Mouse (Mus musculus) hindbrain, embryonic 15.5 days (tissue): ENCODE measurements around the gene Myocos. TPM values are rescaled to one million over a fixed set of nuclear protein-coding genes. Genes with fewer than 3 reads are reported as not detected.
A peak's percentile ranks its signal among the peaks of the same experiment; 100 is the strongest.
"Not testable (repeated sequence)": the region's sequence is repeated elsewhere in the genome, so short reads cannot be mapped to it uniquely, and the experiment has no call there.

Experiments used
- ATAC-seq: fragments of 200-750 bp; cut with Nextera tagmentation; 2 replicates; pipeline ENCODE4 v1.8.0; 2017; ENCODE audit warnings: low read depth, moderate number of reproducible peaks, moderate TSS enrichment; ENCODE audit not compliant: low FRiP score
- H3K27ac ChIP-seq: fragments of 300-500 bp; sonication (generic); replicated peaks from 2 replicates; pipeline ENCODE4 v1.5.1; 2015; ENCODE audit warnings: mild to moderate bottlenecking, inconsistent platforms
- H3K27me3 ChIP-seq: fragments of 300-500 bp; sonication (generic); 2 replicates; pipeline ENCODE4 v1.6.1; 2015; ENCODE audit warnings: control low read depth, inconsistent platforms
- H3K36me3 ChIP-seq: fragments of 300-500 bp; sonication (generic); 2 replicates; pipeline ENCODE4 v1.6.1; 2015; ENCODE audit warnings: control low read depth, inconsistent platforms
- H3K4me1 ChIP-seq: fragments of 300-500 bp; sonication (generic); replicated peaks from 2 replicates; pipeline ENCODE4 v1.6.1; 2015; ENCODE audit warnings: control low read depth, inconsistent platforms
- H3K4me2 ChIP-seq: fragments of 300-500 bp; sonication (generic); 2 replicates; pipeline ENCODE4 v1.6.1; 2015; ENCODE audit warnings: moderate library complexity, mild to moderate bottlenecking, inconsistent platforms
- H3K4me3 ChIP-seq: fragments of 300-500 bp; sonication (generic); 2 replicates; pipeline ENCODE4 v1.5.1; 2015; ENCODE audit warnings: mild to moderate bottlenecking, inconsistent platforms
- H3K9ac ChIP-seq: fragments of 300-500 bp; sonication (generic); 2 replicates; pipeline ENCODE4 v1.6.1; 2015; ENCODE audit warnings: inconsistent platforms
- H3K9me3 ChIP-seq: fragments of 300-500 bp; sonication (generic); 2 replicates; pipeline ENCODE4 v1.6.1; 2016; ENCODE audit warnings: control low read depth, inconsistent platforms
- WGBS: fragments of 180-500 bp; shearing (Covaris S2); methylation state at CpG from one replicate; pipeline ENCODE4 v1.1.7; 2015; 5-methylcytosine and 5-hydroxymethylcytosine counted together
- polyA plus RNA-seq: library from polyadenylated mRNA; unstranded; fragments of >200 nt; fragmentation: Nextera tagmentation; extraction: Ambion mirVana; gene quantifications from 2 replicates; pipeline ENCODE4 v1.2.1, GENCODE M21; 2015

Myocos gene
- polyA plus RNA-seq, 1 experiment from 2014 or later: not detected

DNA sequence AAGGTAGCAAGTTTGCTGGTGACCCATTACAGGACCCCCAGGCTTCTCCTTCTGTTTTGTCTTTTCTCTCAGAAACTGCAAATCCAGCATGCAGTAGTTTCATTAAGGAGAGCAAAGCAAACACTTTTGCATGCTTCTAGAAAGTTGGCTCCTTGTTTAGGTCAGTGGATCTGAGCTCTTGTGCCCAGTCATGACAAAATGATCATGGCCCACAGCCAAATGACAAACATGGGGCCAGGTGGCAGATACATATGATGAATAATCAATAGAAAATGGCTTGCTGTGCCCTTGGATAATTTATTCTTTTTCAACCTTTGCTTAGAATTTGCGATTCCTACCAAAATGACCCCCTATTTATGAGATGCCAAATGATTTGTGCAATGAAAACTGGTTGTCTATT, 18.2 kb downstream of the Myocos start:
- no peak overlapping the region for H3K4me2 ChIP-seq
- H3K4me3 ChIP-seq: no peak overlapping the region
- no peak overlapping the region for H3K27ac ChIP-seq
- H3K9me3 ChIP-seq: no peaks in the 10 kb centered on the region
- no peaks in the 10 kb centered on the region for H3K27me3 ChIP-seq
- no peak overlapping the region for H3K9ac ChIP-seq
- H3K4me1 ChIP-seq: no peaks in the 10 kb centered on the region
- no peak for ATAC-seq
- WGBS: 73% methylated on average over 1 of the region's 1 CpGs
- no peaks in the 10 kb centered on the region for H3K36me3 ChIP-seq

DNA sequence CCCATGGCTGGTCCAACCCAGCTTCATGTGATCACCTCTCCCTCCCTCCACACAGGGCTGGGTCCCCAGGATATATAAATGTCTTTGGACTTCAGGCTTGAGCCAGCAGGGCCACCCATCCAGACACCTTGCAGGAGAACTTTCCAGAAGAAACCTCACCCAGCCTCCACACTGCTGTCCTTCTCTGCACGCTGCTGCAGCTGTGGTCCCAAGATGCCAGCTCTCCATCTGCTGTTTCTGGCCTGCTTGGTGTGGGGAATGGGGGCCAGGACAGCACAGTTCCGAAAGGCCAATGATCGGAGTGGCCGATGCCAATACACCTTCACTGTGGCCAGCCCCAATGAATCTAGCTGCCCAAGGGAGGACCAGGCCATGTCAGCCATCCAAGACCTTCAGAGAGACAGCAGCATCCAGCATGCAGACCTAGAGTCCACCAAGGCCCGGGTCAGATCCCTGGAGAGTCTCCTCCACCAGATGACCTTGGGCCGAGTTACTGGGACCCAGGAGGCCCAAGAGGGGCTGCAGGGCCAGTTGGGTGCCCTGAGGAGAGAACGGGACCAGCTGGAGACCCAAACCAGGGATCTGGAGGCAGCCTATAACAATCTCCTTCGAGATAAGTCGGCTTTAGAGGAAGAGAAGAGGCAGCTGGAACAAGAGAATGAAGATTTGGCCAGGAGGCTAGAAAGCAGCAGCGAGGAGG, 18.8 kb downstream of the Myocos start, which contains the start of gene Myoc:
Gene Myoc, plus strand, starts transcription at position 105 of the 700 bp plus-strand sequence.
- Histone ChIP-seq H3K9me3 (no peaks in the 10 kb centered on the region), H3K4me3 (no peak within 1 kb of the TSS), H3K4me1 (no peaks in the 10 kb centered on the region), H3K36me3 (no peaks in the 10 kb centered on the region), H3K27ac (no peak within 1 kb of the TSS), H3K9ac (no peak within 1 kb of the TSS), H3K27me3 (no peaks in the 10 kb centered on the region), H3K4me2 (no peak within 1 kb of the TSS)
- 88% methylated on average over 10 of the region's 10 CpGs for WGBS
- ATAC-seq: no peak

DNA sequence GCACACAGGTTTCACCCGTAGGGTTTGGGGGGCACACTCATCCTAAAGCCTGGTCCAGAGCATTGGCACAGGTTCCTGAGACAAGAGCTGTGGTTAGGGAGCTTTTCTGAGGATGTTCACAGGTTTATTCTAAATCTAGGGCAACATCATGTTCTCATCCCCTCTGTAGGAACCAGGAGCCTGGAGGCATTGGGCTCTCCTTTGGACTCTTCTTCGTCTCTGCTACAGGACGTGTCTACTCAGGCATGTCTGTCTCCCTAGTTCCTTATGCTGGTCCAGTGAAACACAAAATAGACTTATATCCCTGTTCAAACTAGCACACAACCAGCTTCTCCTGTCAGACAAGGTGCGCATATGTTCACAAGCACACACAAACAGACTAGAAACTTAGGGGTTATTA, 19.5 kb downstream of the Myocos start:
- H3K36me3 ChIP-seq: no peaks in the 10 kb centered on the region
- H3K27me3 ChIP-seq: no peaks in the 10 kb centered on the region
- H3K4me1 ChIP-seq: no peaks in the 10 kb centered on the region
- WGBS: 90% methylated on average over 4 of the region's 4 CpGs
- ATAC-seq: no peak
- H3K9me3 ChIP-seq: no peaks in the 10 kb centered on the region
- no peak overlapping the region for H3K4me2 ChIP-seq
- no peak overlapping the region for H3K4me3 ChIP-seq
- no peak overlapping the region for H3K27ac ChIP-seq
- no peak overlapping the region for H3K9ac ChIP-seq

DNA sequence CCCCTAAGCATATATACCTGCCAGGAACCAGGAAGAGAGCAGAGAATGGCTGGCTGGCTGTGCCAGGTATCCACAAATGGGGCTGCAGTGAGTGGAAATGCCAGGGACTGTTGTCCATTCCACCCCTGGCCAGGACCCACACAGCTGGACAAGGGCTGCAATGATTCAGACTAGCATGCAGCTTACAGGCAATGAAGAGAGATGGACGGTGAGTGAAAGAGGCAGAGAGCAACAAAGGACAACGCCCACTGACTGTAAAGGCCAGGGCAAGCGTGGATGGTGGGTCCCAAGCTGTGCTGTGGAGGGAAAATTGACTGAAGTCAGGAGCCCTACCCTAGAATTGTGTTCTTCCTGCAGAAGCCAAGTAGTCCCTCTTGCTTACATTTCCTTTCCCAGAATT, 21.5 kb downstream of the Myocos start:
- Histone ChIP-seq H3K27me3 (no peaks in the 10 kb centered on the region), H3K4me3 (no peak overlapping the region), H3K4me1 (no peaks in the 10 kb centered on the region), H3K36me3 (no peaks in the 10 kb centered on the region), H3K9me3 (no peaks in the 10 kb centered on the region), H3K27ac (no peak overlapping the region), H3K4me2 (no peak overlapping the region), H3K9ac (no peak overlapping the region)
- WGBS: 66% methylated on average over 3 of the region's 3 CpGs
- ATAC-seq: no peak

DNA sequence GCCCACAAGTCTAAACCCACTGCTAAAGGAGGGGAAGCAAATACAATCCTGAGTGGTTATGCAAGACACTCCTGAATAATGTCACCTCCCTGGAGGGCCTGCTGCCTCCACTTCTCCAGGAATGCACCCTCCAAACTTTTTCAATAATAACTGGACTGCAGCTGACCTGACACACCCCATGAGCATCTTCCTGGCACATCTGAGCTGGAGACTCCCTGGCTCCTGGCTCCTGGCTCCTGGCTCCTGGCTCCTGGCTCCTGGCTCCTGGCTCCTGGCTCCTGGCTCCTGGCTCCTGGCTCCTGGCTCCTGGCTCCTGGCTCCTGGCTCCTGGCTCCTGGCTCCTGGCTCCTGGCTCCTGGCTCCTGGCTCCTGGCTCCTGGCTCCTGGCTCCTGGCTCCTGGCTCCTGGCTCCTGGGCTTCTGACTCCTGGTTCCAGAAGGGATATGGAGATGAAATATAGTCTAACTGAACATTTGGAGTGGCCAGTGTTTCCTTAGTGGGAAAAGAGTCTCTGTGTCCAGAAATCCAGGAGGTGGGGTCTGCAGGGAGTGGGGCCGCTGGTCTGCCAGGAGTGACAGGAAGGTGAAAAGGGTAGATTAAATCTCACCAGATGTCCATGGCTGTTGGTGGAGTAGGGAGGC, 22.6 kb downstream of the Myocos start:
- H3K9ac ChIP-seq, H3K36me3 ChIP-seq, ATAC-seq, H3K4me2 ChIP-seq, H3K27me3 ChIP-seq, H3K27ac ChIP-seq, H3K4me1 ChIP-seq, H3K9me3 ChIP-seq, H3K4me3 ChIP-seq: not testable (repeated sequence)
- 72% methylated on average over 1 of the region's 1 CpGs for WGBS

DNA sequence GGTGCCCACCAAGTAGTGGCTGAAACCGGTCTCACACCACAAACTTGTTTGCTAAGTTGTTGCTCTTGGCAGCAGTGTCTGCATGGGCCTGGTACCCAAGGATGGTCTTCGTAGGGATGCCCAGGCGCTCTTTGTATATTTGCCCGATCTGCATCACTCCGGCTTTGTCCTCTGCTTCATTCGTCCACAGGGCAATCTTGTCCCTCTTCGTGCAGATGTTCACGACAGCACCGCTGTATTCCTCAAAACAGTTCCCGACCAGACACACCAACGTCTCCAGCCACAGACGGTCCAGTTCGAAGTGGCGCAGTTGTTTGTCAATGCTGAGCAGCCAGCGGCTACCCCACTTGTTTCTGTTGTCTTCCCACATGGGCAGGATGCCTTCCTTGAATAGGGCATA, 29.7 kb downstream of the Myocos start:
- not testable (repeated sequence) for H3K4me3 ChIP-seq, H3K4me2 ChIP-seq, H3K27ac ChIP-seq, ATAC-seq, H3K36me3 ChIP-seq, H3K9ac ChIP-seq, H3K4me1 ChIP-seq, H3K9me3 ChIP-seq, H3K27me3 ChIP-seq
- WGBS: 95% methylated on average over 15 of the region's 15 CpGs

DNA sequence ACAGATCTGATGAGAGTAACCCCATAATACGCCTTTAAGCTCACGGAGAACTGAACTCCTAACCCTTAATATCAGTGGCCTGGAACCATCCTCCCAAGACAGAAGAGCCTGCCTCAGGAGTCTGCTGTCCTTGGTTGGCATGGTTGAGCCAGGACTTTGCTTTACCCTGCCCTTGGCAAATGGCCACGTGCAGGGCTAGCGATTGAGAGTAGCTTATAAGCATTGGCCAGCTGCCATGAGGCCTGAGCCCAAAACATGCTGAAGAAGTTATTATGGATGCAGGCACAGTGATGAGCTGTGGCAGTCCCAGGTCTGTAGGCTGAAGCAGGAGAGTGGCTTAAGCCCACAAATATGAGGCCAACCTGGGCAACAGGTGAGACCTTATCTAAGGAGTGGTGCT, 30.2 kb downstream of the Myocos start:
- not testable (repeated sequence) for H3K4me2 ChIP-seq, H3K4me3 ChIP-seq, H3K4me1 ChIP-seq, H3K9me3 ChIP-seq, H3K36me3 ChIP-seq, ATAC-seq, H3K27me3 ChIP-seq, H3K27ac ChIP-seq, H3K9ac ChIP-seq
- WGBS: 74% methylated on average over 4 of the region's 4 CpGs

DNA sequence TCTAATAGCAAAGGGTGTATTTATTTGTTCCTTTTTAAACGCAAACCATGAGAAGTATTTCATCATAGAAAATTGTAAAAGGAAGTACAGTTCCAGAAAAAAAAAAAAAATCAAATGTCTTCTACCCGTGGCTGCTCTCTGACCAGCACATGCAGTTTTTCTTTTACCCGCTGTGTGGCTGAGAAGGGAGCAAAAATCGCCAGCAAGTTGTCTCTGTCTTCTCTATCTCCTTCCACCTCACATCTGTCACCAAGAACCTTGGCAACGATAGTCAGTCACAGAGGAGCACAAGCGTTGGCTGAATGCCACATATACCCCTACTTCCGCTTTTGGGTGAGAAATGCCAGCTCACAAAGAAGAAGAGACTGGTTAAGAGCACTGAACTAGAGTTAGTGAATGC, 32.8 kb downstream of the Myocos start:
- Histone ChIP-seq H3K9me3 (no peaks in the 10 kb centered on the region), H3K9ac (no peak overlapping the region), H3K36me3 (no peaks in the 10 kb centered on the region), H3K4me1 (peaks cover 6% of the 10 kb centered on the region; the same call in 1 of the 2 replicates), H3K4me2 (no peak overlapping the region), H3K4me3 (no peak overlapping the region), H3K27ac (no peak overlapping the region), H3K27me3 (no peaks in the 10 kb centered on the region)
- 56% methylated on average over 7 of the region's 7 CpGs for WGBS
- ATAC-seq: no peak

DNA sequence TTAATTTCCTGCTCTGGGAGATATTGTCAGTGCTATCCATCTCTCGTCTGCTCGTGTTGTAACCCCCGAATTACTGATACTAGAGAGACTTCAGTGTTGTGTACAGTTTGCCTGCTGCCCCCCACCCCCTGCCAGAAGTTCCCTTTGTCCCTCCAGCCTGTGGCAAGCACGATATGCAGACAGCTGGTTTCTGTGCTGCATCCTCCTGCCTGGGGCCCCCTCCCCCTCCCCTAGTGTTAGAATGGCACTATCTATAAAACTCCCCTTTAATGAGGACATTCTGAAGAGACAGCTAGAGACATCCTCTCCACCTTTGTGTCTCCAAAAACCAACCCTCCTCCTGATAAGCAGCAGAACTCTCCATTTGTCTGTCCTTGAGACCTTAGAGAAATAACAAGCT, 34.1 kb downstream of the Myocos start:
- no peaks in the 10 kb centered on the region for H3K9me3 ChIP-seq
- H3K36me3 ChIP-seq: no peaks in the 10 kb centered on the region
- WGBS: 19% methylated on average over 4 of the region's 4 CpGs
- H3K4me1 ChIP-seq: peaks cover 6% of the 10 kb centered on the region; the same call in 1 of the 2 replicates
- H3K4me3 ChIP-seq: no peak overlapping the region
- no peak overlapping the region for H3K27ac ChIP-seq
- ATAC-seq: no peak
- no peaks in the 10 kb centered on the region for H3K27me3 ChIP-seq
- no peak overlapping the region for H3K9ac ChIP-seq
- H3K4me2 ChIP-seq: no peak overlapping the region

DNA sequence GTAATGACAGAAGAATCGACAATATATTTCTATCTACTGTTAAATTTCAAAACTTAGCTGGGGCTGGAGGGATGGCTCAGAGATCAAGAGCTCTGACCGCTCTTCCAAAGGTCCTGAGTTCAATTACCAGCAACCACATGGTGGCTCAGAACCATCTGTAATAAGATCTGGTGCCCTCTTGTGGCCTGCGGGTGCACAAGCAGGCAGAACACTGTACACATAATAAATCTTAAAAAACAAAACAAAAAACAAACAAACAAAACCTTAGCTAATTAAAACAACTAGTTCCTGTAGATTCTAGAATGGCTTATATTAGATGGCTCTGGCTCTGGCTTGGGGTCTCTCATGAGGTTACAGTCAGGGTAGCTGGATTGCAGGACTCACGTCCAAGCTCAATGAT, 37.5 kb downstream of the Myocos start:
- Histone ChIP-seq H3K4me3 (no peak overlapping the region), H3K27ac (no peak overlapping the region), H3K9ac (no peak overlapping the region), H3K27me3 (no peaks in the 10 kb centered on the region), H3K9me3 (no peaks in the 10 kb centered on the region), H3K4me1 (peaks cover 6% of the 10 kb centered on the region; the same call in 1 of the 2 replicates), H3K36me3 (no peaks in the 10 kb centered on the region), H3K4me2 (no peak overlapping the region)
- 69% methylated on average over 4 of the region's 4 CpGs for WGBS
- ATAC-seq: no peak

DNA sequence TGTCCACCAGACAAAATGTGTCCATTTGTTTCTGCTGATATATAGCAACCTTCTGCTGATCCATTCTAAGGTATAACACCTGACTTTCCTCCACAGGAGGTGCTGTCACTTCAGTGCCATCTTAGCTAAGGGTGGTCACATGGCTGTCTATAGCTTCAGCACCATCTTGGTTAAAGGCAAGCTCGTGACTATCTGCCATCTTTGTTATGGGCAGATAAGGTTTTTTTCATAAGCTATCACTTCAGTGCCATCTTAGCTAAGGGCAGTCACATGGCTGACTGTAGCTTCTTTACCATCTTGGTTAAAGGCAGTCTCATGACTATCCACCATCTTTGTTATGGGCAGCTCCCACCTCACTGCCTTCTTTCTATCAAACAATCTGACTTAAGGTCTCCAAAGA, 42.5 kb downstream of the Myocos start:
- ATAC-seq: peak; percentile 96
- whole genome bisulfite sequencing: 76% methylated on average over 1 of the region's 1 CpGs
- no peaks in the 10 kb centered on the region for H3K9me3 ChIP-seq

DNA sequence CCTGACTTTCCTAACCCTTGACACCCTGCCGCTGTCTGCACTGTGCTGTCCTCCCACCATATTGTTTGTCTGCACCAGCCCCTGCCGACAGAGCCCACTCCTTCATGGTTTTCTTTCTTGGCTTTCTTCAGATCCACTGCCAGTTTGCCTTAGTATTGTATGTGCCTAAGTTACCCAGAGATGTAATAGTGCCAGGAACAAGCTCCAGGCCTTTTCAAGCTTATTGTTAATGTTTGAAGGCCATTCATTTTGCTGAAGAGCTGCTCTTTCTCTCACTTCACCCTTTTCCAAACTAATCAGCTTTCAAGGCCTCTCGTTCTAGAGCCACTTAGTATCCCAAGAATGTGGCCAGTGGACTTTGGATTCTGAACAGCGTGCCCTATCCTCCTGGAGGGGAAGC, 46.8 kb downstream of the Myocos start:
- no peaks in the 10 kb centered on the region for H3K9me3 ChIP-seq
- no peak overlapping the region for H3K27ac ChIP-seq
- no peak overlapping the region for H3K4me2 ChIP-seq
- H3K4me1 ChIP-seq: no peaks in the 10 kb centered on the region
- no peaks in the 10 kb centered on the region for H3K27me3 ChIP-seq
- 37% methylated on average over 4 of the region's 4 CpGs for WGBS
- no peak for ATAC-seq
- no peak overlapping the region for H3K4me3 ChIP-seq
- no peaks in the 10 kb centered on the region for H3K36me3 ChIP-seq
- H3K9ac ChIP-seq: no peak overlapping the region

More for the DNA sequence above, 42.5 kb downstream of the Myocos start:
- no peak overlapping the region for H3K4me2 ChIP-seq
- H3K27me3 ChIP-seq: no peaks in the 10 kb centered on the region
- H3K36me3 ChIP-seq: no peaks in the 10 kb centered on the region
- H3K4me3 ChIP-seq: no peak overlapping the region
- no peak overlapping the region for H3K9ac ChIP-seq
- H3K27ac ChIP-seq: no peak overlapping the region
- no peaks in the 10 kb centered on the region for H3K4me1 ChIP-seq
